Mouse (Mus musculus) small intestine, adult 2 months (tissue): Measurements from ENCODE around the gene Tnfaip6. TPM values are rescaled to one million over a fixed set of nuclear protein-coding genes. Genes with fewer than 3 reads are reported as not detected.

ENCODE experiments used
- H3K27ac ChIP-seq: fragments of 200-500 bp; 2 replicates; pipeline ENCODE4 v1.5.1; 2012; ENCODE audit warnings: low read depth, low read length, control low read depth, inconsistent platforms; ENCODE audit not compliant: insufficient read depth
- H3K27me3 ChIP-seq: fragments of 200-500 bp; 2 replicates; pipeline ENCODE4 v1.6.1; 2012; ENCODE audit warnings: mild to moderate bottlenecking, moderate library complexity, low read length, inconsistent platforms; ENCODE audit not compliant: control insufficient read depth, insufficient read depth
- H3K36me3 ChIP-seq: fragments of 200-500 bp; 2 replicates; pipeline ENCODE4 v1.6.1; 2012; ENCODE audit warnings: mild to moderate bottlenecking, low read length, control low read depth, inconsistent platforms; ENCODE audit not compliant: control insufficient read depth, insufficient read depth
- H3K4me1 ChIP-seq: fragments of 200-500 bp; 2 replicates; pipeline ENCODE4 v1.6.1; 2012; ENCODE audit warnings: low read length, inconsistent platforms, mixed read lengths; ENCODE audit not compliant: control insufficient read depth, insufficient read depth, insufficient read length
- H3K4me3 ChIP-seq: fragments of 200-500 bp; 2 replicates; pipeline ENCODE4 v1.5.1; 2012; ENCODE audit warnings: low read depth, mild to moderate bottlenecking, control low read depth, inconsistent platforms, low read length, moderate library complexity
- CTCF ChIP-seq: fragments of 200-500 bp; IDR thresholded peaks from 2 replicates; pipeline ENCODE4 v1.5.1; 2012; ENCODE audit warnings: low read depth, mild to moderate bottlenecking, control low read depth, inconsistent platforms, low read length, moderate library complexity, mixed read lengths; ENCODE audit not compliant: insufficient replicate concordance, insufficient read length; ENCODE audit errors: extremely low read depth
- POLR2A ChIP-seq: fragments of 200-500 bp; IDR thresholded peaks from 2 replicates; pipeline ENCODE4 v1.6.1; 2012; ENCODE audit warnings: low read depth, mild to moderate bottlenecking, control low read depth, inconsistent platforms, low read length, moderate library complexity
- WGBS: fragments of 180-500 bp; shearing (Covaris S2); methylation state at CpG from one replicate; pipeline ENCODE4 v1.1.7; 2018; 5-methylcytosine and 5-hydroxymethylcytosine counted together
- polyA plus RNA-seq: library from polyadenylated mRNA; depleted of rRNA; stranded (reverse); fragments of >200 nt; gene quantifications from 2 replicates; pipeline ENCODE4 v1.2.3, GENCODE M21; 2012; rRNA removed

Tnfaip6 gene
- polyA plus RNA-seq, 1 experiment = 0.23 TPM

DNA sequence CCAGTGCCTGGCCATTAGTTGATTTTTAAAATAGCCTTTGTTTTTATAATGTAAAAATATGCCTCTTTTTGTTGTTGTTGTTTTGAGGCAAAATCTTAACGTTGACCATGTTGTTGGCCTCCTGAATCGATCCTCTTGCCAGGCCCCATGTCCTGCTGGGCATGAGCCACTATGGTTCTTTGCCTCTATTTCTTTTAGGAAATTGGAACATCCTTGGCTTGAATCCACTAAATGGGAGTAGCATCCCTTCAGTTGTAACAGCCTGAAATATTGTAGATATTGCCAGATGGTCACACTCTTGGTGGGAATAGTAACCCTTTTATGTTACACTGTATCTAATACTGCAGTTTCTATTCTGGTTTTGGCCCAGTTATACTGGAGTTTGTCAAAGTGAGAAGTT is 46.8 kb downstream of the Tnfaip6 start:
- no peaks in the 10 kb centered on the region for H3K4me1 ChIP-seq
- WGBS = 86% methylated on average over 2 of the region's 2 CpGs
- H3K27me3 ChIP-seq = no peaks in the 10 kb centered on the region
- no peak overlapping the region for H3K27ac ChIP-seq
- peaks cover 41% of the 10 kb centered on the region for H3K36me3 ChIP-seq
- TF ChIP-seq POLR2A (no peak), CTCF (no peak)
- no peak overlapping the region for H3K4me3 ChIP-seq

Other genes with a start within 250 kb of the Tnfaip6 start
- 2.4 and 3.5 TPM in 2 replicates for gene Rbm43, start 102.8 kb upstream of the Tnfaip6 start, polyA plus RNA-seq
- gene Nmi, start 64.5 kb upstream of the Tnfaip6 start, polyA plus RNA-seq = 1.9 and 6.1 TPM in 2 replicates
- 0.18 and 0.79 TPM in 2 replicates for gene Rif1, start 34.8 kb downstream of the Tnfaip6 start, polyA plus RNA-seq